Mouse (Mus musculus) heart, adult 2 months (tissue): ENCODE measurements around the gene Cyp27b1. TPM values are rescaled to one million over a fixed set of nuclear protein-coding genes. Genes with fewer than 3 reads are reported as not detected.

Experiments used
- DNase-seq, 2 experiments: peaks; one replicate each; pipeline ENCODE4 v3.0.0; 2021
- H3K27ac ChIP-seq: fragments of 200-600 bp; 2 replicates; pipeline ENCODE4 v1.8.1; 2022
- H3K27me3 ChIP-seq: fragments of 200-500 bp; 2 replicates; pipeline ENCODE4 v1.6.1; 2012; ENCODE audit warnings: mild to moderate bottlenecking, low read length, inconsistent platforms, mixed read lengths; ENCODE audit not compliant: control insufficient read depth, insufficient read depth
- H3K36me3 ChIP-seq: fragments of 200-500 bp; 2 replicates; pipeline ENCODE4 v1.6.1; 2012; ENCODE audit warnings: low read length, inconsistent platforms; ENCODE audit not compliant: control insufficient read depth, insufficient read depth
- H3K4me1 ChIP-seq: fragments of 200-500 bp; 2 replicates; pipeline ENCODE4 v1.6.1; 2011; ENCODE audit warnings: low read length; ENCODE audit not compliant: control insufficient read depth, insufficient read depth
- H3K4me3 ChIP-seq: fragments of 200-600 bp; 2 replicates; pipeline ENCODE4 v1.8.1; 2022
- H3K79me2 ChIP-seq: fragments of 200-500 bp; replicated peaks from 2 replicates; pipeline ENCODE4 v1.6.1; 2012; ENCODE audit warnings: mild to moderate bottlenecking, inconsistent platforms, low read length, moderate library complexity, mixed read lengths; ENCODE audit not compliant: control insufficient read depth, insufficient read depth
- H3K9ac ChIP-seq: fragments of 200-500 bp; 2 replicates; pipeline ENCODE4 v1.6.1; 2012; ENCODE audit warnings: low read depth, mild to moderate bottlenecking, control low read depth, inconsistent platforms, low read length, mixed read lengths
- CTCF ChIP-seq: fragments of 200-600 bp; IDR thresholded peaks from 2 replicates; pipeline ENCODE4 v1.8.1; 2022; ENCODE audit warnings: antibody characterized with exemption, mild to moderate bottlenecking, moderate library complexity
- EP300 ChIP-seq: fragments of 200-500 bp; IDR thresholded peaks from 2 replicates; pipeline ENCODE4 v1.6.1; 2011; ENCODE audit warnings: low read depth, low read length, control low read depth; ENCODE audit not compliant: insufficient read depth
- POLR2A ChIP-seq: fragments of 200-500 bp; IDR thresholded peaks from 2 replicates; pipeline ENCODE4 v1.6.1; 2011; ENCODE audit warnings: mild to moderate bottlenecking, low read depth, low read length, control low read depth; ENCODE audit not compliant: insufficient read depth
- WGBS: fragments of 180-500 bp; shearing (Covaris S2); methylation state at CpG from one replicate; pipeline ENCODE4 v1.1.7; 2018; 5-methylcytosine and 5-hydroxymethylcytosine counted together
- intact Hi-C: fragments of 180-260 bp; cut with DNase I; formaldehyde crosslinking; loops from one replicate; pipeline ENCODE4 v1.15.1; 2025
- polyA plus RNA-seq: library from polyadenylated mRNA; depleted of rRNA; stranded (reverse); fragments of >200 nt; gene quantifications from 2 replicates; pipeline ENCODE4 v1.2.3, GENCODE M21; 2012
- total RNA-seq, 2 experiments: library from RNA; stranded (reverse); gene quantifications; 2 replicates each; pipeline ENCODE4 v1.2.3; 2021

The Cyp27b1 gene
- total and polyA plus RNA-seq, 3 experiments = 0.10 to 0.12 TPM; not detected in 1

DNA sequence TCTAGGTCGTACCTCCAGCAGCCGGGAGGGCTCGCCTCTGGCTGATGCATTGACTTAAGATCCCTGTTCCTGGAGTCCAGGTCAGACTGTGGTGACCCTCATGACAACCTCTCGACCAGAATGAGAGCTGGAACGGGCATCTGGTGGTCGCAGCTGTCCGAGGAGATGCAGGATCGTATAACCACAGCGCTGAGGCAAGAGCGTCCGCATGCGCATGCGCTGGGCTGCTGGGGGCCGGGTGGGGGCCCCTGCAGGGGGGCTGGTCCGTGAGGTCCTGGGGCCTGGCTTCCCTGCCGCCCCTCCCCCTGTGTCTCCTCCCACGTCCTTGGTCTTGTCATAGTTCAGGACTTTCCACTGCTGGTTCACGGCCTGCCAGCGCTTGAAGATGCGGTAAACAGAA is 8.4 kb downstream of the Cyp27b1 start:
- H3K9ac ChIP-seq = no peak overlapping the region
- H3K36me3 ChIP-seq = no peaks in the 10 kb centered on the region
- no peak for DNase-seq
- no peaks in the 10 kb centered on the region for H3K79me2 ChIP-seq
- no peak for TF ChIP-seq POLR2A
- TF ChIP-seq CTCF = no peak
- no peak for TF ChIP-seq EP300
- H3K27ac ChIP-seq = no peak overlapping the region
- H3K4me3 ChIP-seq = no peak overlapping the region
- 88% methylated on average over 20 of the region's 20 CpGs for WGBS
- no peaks in the 10 kb centered on the region for H3K27me3 ChIP-seq
- intact Hi-C loops = no loop called here
- H3K4me1 ChIP-seq = peaks cover 2% of the 10 kb centered on the region; the same call in 1 of the 2 replicates

DNA sequence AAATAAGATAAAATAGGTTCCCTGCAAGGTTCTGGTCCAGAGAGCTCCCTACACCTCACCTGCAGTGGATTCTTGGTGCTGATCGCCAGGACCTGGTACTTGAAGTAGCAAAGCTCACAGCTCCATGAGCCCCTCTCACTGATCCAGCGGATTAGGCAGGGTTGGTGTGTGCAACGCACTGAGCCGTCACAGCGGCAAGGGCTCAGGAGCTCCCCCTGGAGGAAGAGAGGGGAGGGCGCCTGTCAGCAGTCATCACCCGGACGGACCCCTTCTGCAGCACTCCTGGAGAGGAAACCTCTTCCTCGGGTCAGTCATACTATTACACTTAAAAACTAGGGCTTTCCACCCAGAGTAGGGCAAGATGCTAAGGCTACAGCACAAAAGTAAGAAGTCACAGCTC is 10.1 kb downstream of the Cyp27b1 start:
- no peaks in the 10 kb centered on the region for H3K27me3 ChIP-seq
- TF ChIP-seq POLR2A (no peak), EP300 (no peak), CTCF (peak; percentile 98)
- intact Hi-C loops = no loop called here
- no peak overlapping the region for H3K27ac ChIP-seq
- H3K4me3 ChIP-seq = no peak overlapping the region
- DNase-seq = peak; percentile 73 to 81
- no peak overlapping the region for H3K9ac ChIP-seq
- no peaks in the 10 kb centered on the region for H3K79me2 ChIP-seq
- peaks cover 4% of the 10 kb centered on the region; the same call in 1 of the 2 replicates for H3K4me1 ChIP-seq
- H3K36me3 ChIP-seq = no peaks in the 10 kb centered on the region
- 11% methylated on average over 9 of the region's 9 CpGs for WGBS

GRCm38 (mm10) chr10:127058708-127059107 is 10.7 kb downstream of the Cyp27b1 start:
- peak overlapping the region; percentile 66; the same call in 1 of the 2 replicates for H3K4me3 ChIP-seq
- TF ChIP-seq POLR2A (no peak), EP300 (no peak), CTCF (no peak)
- WGBS = 11% methylated on average over 8 of the region's 8 CpGs
- H3K36me3 ChIP-seq = no peaks in the 10 kb centered on the region
- no peak overlapping the region for H3K27ac ChIP-seq
- intact Hi-C loops = no loop called here
- no peaks in the 10 kb centered on the region for H3K27me3 ChIP-seq
- H3K9ac ChIP-seq = no peak overlapping the region
- no peaks in the 10 kb centered on the region for H3K79me2 ChIP-seq
- no peak for DNase-seq
- peaks cover 4% of the 10 kb centered on the region; the same call in 1 of the 2 replicates for H3K4me1 ChIP-seq

- no peak for DNase-seq
- Histone ChIP-seq H3K4me1 (peaks cover 5% of the 10 kb centered on the region), H3K36me3 (no peaks in the 10 kb centered on the region), H3K9ac (peak overlapping the region; percentile 72), H3K27me3 (no peaks in the 10 kb centered on the region), H3K79me2 (no peaks in the 10 kb centered on the region), H3K4me3 (peak overlapping the region; percentile 66), H3K27ac (no peak overlapping the region)
- no peak for TF ChIP-seq POLR2A
- no peak for TF ChIP-seq EP300
- TF ChIP-seq CTCF = no peak
- 1% methylated on average over 73 of the region's 92 CpGs for WGBS
- intact Hi-C loops = no loop called here
Observed at GRCm38 (mm10) chr10:127059174-127059967, 11.3 kb downstream of the Cyp27b1 start.

GRCm38 (mm10) chr10:127059968-127060916 is 12.2 kb downstream of the Cyp27b1 start, which contains the start of gene March9:
Gene March9 (minus strand): TSS chr10:127060184.
- WGBS = 3% methylated on average over 43 of the region's 72 CpGs
- peaks cover 6% of the 10 kb centered on the region for H3K4me1 ChIP-seq
- DNase-seq = peak; percentile 64 to 74
- intact Hi-C loops = loop anchor here (10.0 kb wide), 1 partner anchor 1685 kb away; the partner anchor contains the start of genes Dgka and Pym1
- H3K27me3 ChIP-seq = no peaks in the 10 kb centered on the region
- H3K9ac ChIP-seq = peak within 1 kb of the TSS; percentile 72
- no peaks in the 10 kb centered on the region for H3K79me2 ChIP-seq
- no peak within 1 kb of the TSS for H3K27ac ChIP-seq
- TF ChIP-seq EP300 (no peak), POLR2A (no peak), CTCF (no peak)
- H3K4me3 ChIP-seq = peak within 1 kb of the TSS; percentile 66
- no peaks in the 10 kb centered on the region for H3K36me3 ChIP-seq
